Mouse (Mus musculus): ENCODE measurements around the gene Zfp511. TPM values are rescaled to one million over a fixed set of nuclear protein-coding genes. Genes with fewer than 3 reads are reported as not detected.

The Zfp511 gene
- polyA plus RNA-seq, 1 experiment, result 67.6 TPM

Other genes starting within 250 kb of the Zfp511 start
- 34.4 and 34.7 TPM in 2 replicates for gene Adgra1, start 202.2 kb upstream of the Zfp511 start, polyA plus RNA-seq (2012; rRNA removed)
- 29.7 and 30.9 TPM in 2 replicates for gene Kndc1, start 141.7 kb upstream of the Zfp511 start, polyA plus RNA-seq (2012; rRNA removed)
- gene Utf1, start 92.6 kb upstream of the Zfp511 start, polyA plus RNA-seq (2012; rRNA removed), result 0.18 TPM in 1 of 2 replicates, not detected in the other
- gene 6430531B16Rik, start 57.6 kb upstream of the Zfp511 start, polyA plus RNA-seq (2012; rRNA removed), result 1.0 and 1.2 TPM in 2 replicates
- gene Adam8, start 43.8 kb upstream of the Zfp511 start, polyA plus RNA-seq (2012; rRNA removed), result 6.4 and 7.7 TPM in 2 replicates
- 46.1 and 51.7 TPM in 2 replicates for gene Tubgcp2, start 278 bp downstream of the Zfp511 start, polyA plus RNA-seq (2012; rRNA removed)
- 0.17 and 0.28 TPM in 2 replicates for gene Msx3, start 12.7 kb downstream of the Zfp511 start, polyA plus RNA-seq (2012; rRNA removed)
- 468 and 504 TPM in 2 replicates for gene Caly, start 46.2 kb downstream of the Zfp511 start, polyA plus RNA-seq (2012; rRNA removed)
- 4.0 and 10.0 TPM in 2 replicates for gene Prap1, start 57.0 kb downstream of the Zfp511 start, polyA plus RNA-seq (2012; rRNA removed)
- 87.3 and 98.1 TPM in 2 replicates for gene Fuom, start 66.0 kb downstream of the Zfp511 start, polyA plus RNA-seq (2012; rRNA removed)
- 3.7 and 5.0 TPM in 2 replicates for gene Paox, start 79.4 kb downstream of the Zfp511 start, polyA plus RNA-seq (2012; rRNA removed)
- gene Echs1, start 80.1 kb downstream of the Zfp511 start, polyA plus RNA-seq (2012; rRNA removed), result 62.3 and 72.0 TPM in 2 replicates
- gene Mtg1, start 101.2 kb downstream of the Zfp511 start, polyA plus RNA-seq (2012; rRNA removed), result 41.5 and 43.0 TPM in 2 replicates
- 103 and 125 TPM in 2 replicates for gene Sprn, start 118.5 kb downstream of the Zfp511 start, polyA plus RNA-seq (2012; rRNA removed)
- gene Olfr522, start 128.4 kb downstream of the Zfp511 start, polyA plus RNA-seq (2012; rRNA removed), result not detected in 2 replicates
- gene Olfr523, start 136.8 kb downstream of the Zfp511 start, polyA plus RNA-seq (2012; rRNA removed), result 0.04 and 0.08 TPM in 2 replicates
- gene Olfr524, start 169.6 kb downstream of the Zfp511 start, polyA plus RNA-seq (2012; rRNA removed), result not detected in 2 replicates
- gene Cd163l1, start 181.9 kb downstream of the Zfp511 start, polyA plus RNA-seq (2012; rRNA removed), result 0.17 and 0.24 TPM in 2 replicates
- 0.04 and 0.06 TPM in 2 replicates for gene 5830411N06Rik, start 210.9 kb downstream of the Zfp511 start, polyA plus RNA-seq (2012; rRNA removed)

Measured in frontal cortex, adult 2 months (tissue).